Mouse (Mus musculus): ENCODE data around the gene Tekt1. TPM values are rescaled to one million over a fixed set of nuclear protein-coding genes. Genes with fewer than 3 reads are reported as not detected.
"Not testable (repeated sequence)": the region's sequence is repeated elsewhere in the genome, so short reads cannot be mapped to it uniquely, and the experiment has no call there.

Tekt1 gene
- total RNA-seq, 2 experiments from 2014 or later, result not detected

- intact Hi-C loops (cut with DNase I), result no loop called here
- DNase-seq, result no peak
These were observed 13.7 kb downstream of the Tekt1 start for GRCm38 (mm10) chr11:72348563-72348962.

- no peak for DNase-seq
- intact Hi-C loops (cut with DNase I), result loop anchor here (5.0 kb wide), 2 partner anchors 122 to 158 kb away; no protein-coding TSS in a partner anchor
These were observed 17.8 kb downstream of the Tekt1 start for GRCm38 (mm10) chr11:72344486-72344885.

GRCm38 (mm10) chr11:72343904-72344303 lies 18.3 kb downstream of the Tekt1 start:
- intact Hi-C loops (cut with DNase I), result loop anchor here (2.0 to 5.0 kb wide), 3 partner anchors 122 to 219 kb away; no protein-coding TSS in a partner anchor

GRCm38 (mm10) chr11:72343238-72343625 lies 19.0 kb downstream of the Tekt1 start:
- DNase-seq, result not testable (repeated sequence)
- intact Hi-C loops (cut with DNase I), result loop anchor here (2.0 to 5.0 kb wide), 3 partner anchors 121 to 220 kb away; no protein-coding TSS in a partner anchor

More at GRCm38 (mm10) chr11:72343904-72344303, 18.3 kb downstream of the Tekt1 start:
- DNase-seq, result peak; percentile 22 to 59

GRCm38 (mm10) chr11:72342549-72343237 lies 19.5 kb downstream of the Tekt1 start:
- intact Hi-C loops (cut with DNase I), result loop anchor here (1.0 to 5.0 kb wide), 4 partner anchors 87 to 220 kb away; no protein-coding TSS in a partner anchor
- peak; percentile 55 to 58 for DNase-seq

- DNase-seq, result no peak
- intact Hi-C loops (cut with DNase I), result loop anchor here (5.0 kb wide), 2 partner anchors 117 to 163 kb away; no protein-coding TSS in a partner anchor
These were observed 22.5 kb downstream of the Tekt1 start for GRCm38 (mm10) chr11:72339716-72340115.

- intact Hi-C loops (cut with DNase I), result no loop called here
These were observed 23.8 kb downstream of the Tekt1 start for GRCm38 (mm10) chr11:72338437-72338871.

GRCm38 (mm10) chr11:72336726-72337125 lies 25.5 kb downstream of the Tekt1 start:
- no peak for DNase-seq
- intact Hi-C loops (cut with DNase I), result no loop called here

More at GRCm38 (mm10) chr11:72338437-72338871, 23.8 kb downstream of the Tekt1 start:
- no peak for DNase-seq

GRCm38 (mm10) chr11:72334653-72335052 lies 27.6 kb downstream of the Tekt1 start:
- intact Hi-C loops (cut with DNase I), result no loop called here
- DNase-seq, result no peak

GRCm38 (mm10) chr11:72332951-72333667 lies 29.1 kb downstream of the Tekt1 start:
- no peak for DNase-seq
- intact Hi-C loops (cut with DNase I), result no loop called here

GRCm38 (mm10) chr11:72325701-72326100 lies 36.5 kb downstream of the Tekt1 start:
- intact Hi-C loops (cut with DNase I), result no loop called here

GRCm38 (mm10) chr11:72324431-72324830 lies 37.8 kb downstream of the Tekt1 start:
- no peak for DNase-seq
- intact Hi-C loops (cut with DNase I), result no loop called here

More at GRCm38 (mm10) chr11:72325701-72326100, 36.5 kb downstream of the Tekt1 start:
- no peak for DNase-seq

GRCm38 (mm10) chr11:72318026-72318425 lies 44.2 kb downstream of the Tekt1 start:
- intact Hi-C loops (cut with DNase I), result no loop called here
- no peak for DNase-seq

GRCm38 (mm10) chr11:72314151-72314895 lies 47.9 kb downstream of the Tekt1 start, which contains the start of gene Fbxo39:
Gene Fbxo39, plus strand, starts transcription at chr11:72314444.
- no peak for DNase-seq
- intact Hi-C loops (cut with DNase I), result no loop called here

GRCm38 (mm10) chr11:72311355-72312001 lies 50.8 kb downstream of the Tekt1 start:
- intact Hi-C loops (cut with DNase I), result no loop called here
- no peak for DNase-seq

- DNase-seq, result no peak
- intact Hi-C loops (cut with DNase I), result no loop called here
These were observed 51.8 kb downstream of the Tekt1 start for GRCm38 (mm10) chr11:72310491-72310890.

- no peak for DNase-seq
- intact Hi-C loops (cut with DNase I), result no loop called here
These were observed 53.3 kb downstream of the Tekt1 start for GRCm38 (mm10) chr11:72308982-72309381.

- no peak for DNase-seq
- intact Hi-C loops (cut with DNase I), result no loop called here
These were observed 54.8 kb downstream of the Tekt1 start for GRCm38 (mm10) chr11:72307461-72307860.

GRCm38 (mm10) chr11:72302230-72302629 lies 60.0 kb downstream of the Tekt1 start:
- intact Hi-C loops (cut with DNase I), result no loop called here
- DNase-seq, result peak; percentile 53 to 59

GRCm38 (mm10) chr11:72301334-72301733 lies 60.9 kb downstream of the Tekt1 start, which contains the start of gene Xaf1:
Gene Xaf1, plus strand, starts transcription at chr11:72301629.
- intact Hi-C loops (cut with DNase I), result no loop called here
- peak; percentile 71 to 75 for DNase-seq

All from heart, postnatal 36 days (tissue).